Mouse (Mus musculus) small intestine, adult 2 months (tissue): ENCODE data around the gene Gm19935.

Source experiments
- CTCF ChIP-seq: fragments of 200-500 bp; IDR thresholded peaks from 2 replicates; pipeline ENCODE4 v1.5.1; 2012; ENCODE audit warnings: low read depth, mild to moderate bottlenecking, control low read depth, inconsistent platforms, low read length, moderate library complexity, mixed read lengths; ENCODE audit not compliant: insufficient replicate concordance, insufficient read length; ENCODE audit errors: extremely low read depth
- POLR2A ChIP-seq: fragments of 200-500 bp; IDR thresholded peaks from 2 replicates; pipeline ENCODE4 v1.6.1; 2012; ENCODE audit warnings: low read depth, mild to moderate bottlenecking, control low read depth, inconsistent platforms, low read length, moderate library complexity

DNA sequence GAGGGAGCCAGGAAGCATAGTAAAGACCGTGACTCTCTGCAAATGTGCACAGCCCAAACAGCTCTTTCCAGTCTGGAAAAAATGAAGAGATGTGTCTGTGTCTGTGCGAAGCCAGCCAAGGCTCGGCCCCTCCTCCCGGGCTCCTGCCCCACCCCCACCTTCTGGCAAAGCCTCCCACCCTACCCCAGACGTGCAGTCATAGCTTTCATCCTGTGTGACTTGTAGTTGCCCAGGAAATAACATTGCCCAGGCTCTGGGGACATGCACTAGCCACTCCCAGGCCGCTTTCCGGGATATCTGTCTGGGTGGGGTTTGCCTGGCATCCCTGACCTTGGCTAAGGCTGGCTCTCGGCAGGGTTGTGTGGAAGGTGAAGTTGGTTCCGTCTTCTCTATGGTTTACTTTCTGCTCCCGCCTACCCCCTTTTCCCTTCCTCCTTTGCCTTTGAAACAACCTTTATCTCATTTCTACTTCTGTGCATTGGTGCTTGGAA, 37.5 kb upstream of the Gm19935 start:
- TF ChIP-seq CTCF (no peak), POLR2A (no peak)
